Mouse (Mus musculus) activated CD4-positive, CD25-positive, alpha-beta regulatory T cell, adult 9 weeks (primary cell): Measurements from ENCODE around the gene Olfr639. TPM values are rescaled to one million over a fixed set of nuclear protein-coding genes. Genes with fewer than 3 reads are reported as not detected.

ENCODE experiments used
- polyA plus RNA-seq: library from polyadenylated mRNA; unstranded; fragments of 100-300 nt; shearing (Covaris generic); gene quantifications from one replicate; pipeline ENCODE4 v1.2.1, GENCODE M21; 2017

Olfr639 gene
- polyA plus RNA-seq: not detected

DNA sequence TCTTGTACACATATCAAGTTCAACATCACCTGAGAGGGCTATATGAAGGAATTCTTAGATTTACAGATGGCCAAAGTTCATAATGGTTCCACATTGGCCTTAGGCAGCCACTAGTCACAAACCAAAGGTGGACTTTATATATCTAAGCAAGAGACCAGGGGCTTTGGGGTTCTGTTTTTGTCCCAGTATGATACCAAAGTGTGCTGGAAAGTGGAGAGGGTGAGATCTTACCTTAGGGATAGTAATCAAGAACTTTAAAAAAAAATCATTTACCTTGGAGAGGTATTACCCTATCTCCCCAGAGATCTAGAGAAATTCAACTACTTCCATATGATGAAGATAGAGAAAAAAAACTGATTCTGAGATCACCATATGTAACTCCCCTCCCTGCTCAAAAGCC is at the start of gene Olfr639:
Olfr639 (minus strand) TSS at position 101 of the 400 bp plus-strand sequence.

GRCm38 (mm10) chr7:104061345-104061744 is 44.2 kb upstream of the Olfr639 start, which contains the start of gene 4930516K23Rik:
Gene 4930516K23Rik (minus strand): TSS chr7:104061445.

GRCm38 (mm10) chr7:104052566-104052965 is 35.5 kb upstream of the Olfr639 start, which contains the start of gene Olfr642:
Gene Olfr642 (minus strand): TSS chr7:104052666.

DNA sequence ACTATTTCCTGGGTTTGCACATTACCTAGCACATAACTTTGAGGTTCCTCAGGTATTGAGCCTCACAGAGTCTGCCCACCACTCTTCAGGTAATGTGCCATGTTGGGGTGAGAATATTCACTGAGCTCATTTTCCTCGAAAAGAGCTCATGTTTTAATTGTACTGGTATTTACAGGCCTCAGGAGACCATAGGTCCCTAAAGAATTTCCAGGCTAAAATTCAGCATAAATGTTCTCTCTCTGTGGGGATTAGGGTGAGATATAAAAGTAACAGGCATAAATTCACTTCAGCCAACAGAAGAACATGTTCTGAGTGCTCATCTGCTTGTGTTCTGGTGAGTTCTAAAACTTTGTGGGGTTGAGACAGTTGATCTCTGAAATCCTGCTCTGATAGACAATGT is 18.0 kb upstream of the Olfr639 start, which contains the start of gene Olfr641:
Olfr641 (plus strand) TSS at position 301 of the 400 bp plus-strand sequence.

DNA sequence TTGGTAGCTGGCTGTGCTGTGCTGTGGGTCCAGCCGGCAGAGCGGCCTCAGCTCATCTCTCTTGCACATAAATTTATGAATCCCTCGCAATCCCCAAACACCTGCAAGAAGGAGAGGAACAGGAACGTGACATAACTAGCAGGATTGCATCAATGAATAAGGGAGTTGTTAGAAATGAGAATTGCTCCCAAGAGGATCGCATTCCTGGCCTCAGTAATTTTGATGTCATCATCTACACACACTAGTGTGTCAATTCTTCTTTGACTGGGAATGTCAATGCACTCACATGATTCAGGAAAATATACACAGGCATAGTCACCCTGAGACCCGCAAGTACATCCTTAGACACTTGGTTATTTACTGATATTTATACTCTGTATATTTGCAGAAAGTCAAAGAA is 8.4 kb upstream of the Olfr639 start, which contains the start of gene Olfr640:
Olfr640 (minus strand) TSS at position 101 of the 400 bp plus-strand sequence.

DNA sequence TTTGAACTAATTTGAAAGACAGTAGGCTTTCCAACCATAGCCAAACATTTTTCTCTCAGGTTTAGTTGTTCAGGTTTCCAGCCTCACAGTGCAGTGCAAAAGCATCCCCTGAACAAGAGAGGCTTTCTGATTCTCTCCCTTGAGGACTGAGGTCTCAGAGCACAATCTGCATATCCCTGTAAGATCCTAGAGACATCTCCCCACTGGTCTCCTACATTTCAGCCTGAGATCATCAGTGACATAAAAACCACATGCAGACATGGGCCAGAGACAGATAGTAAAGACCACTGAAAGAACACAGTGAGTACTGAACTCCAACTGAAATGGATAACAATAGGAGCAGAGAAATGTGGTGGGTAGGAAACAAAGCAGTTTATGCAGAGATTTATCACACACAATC is 18.7 kb downstream of the Olfr639 start, which contains the start of gene Olfr638:
Olfr638 (plus strand) TSS at position 301 of the 400 bp plus-strand sequence.

DNA sequence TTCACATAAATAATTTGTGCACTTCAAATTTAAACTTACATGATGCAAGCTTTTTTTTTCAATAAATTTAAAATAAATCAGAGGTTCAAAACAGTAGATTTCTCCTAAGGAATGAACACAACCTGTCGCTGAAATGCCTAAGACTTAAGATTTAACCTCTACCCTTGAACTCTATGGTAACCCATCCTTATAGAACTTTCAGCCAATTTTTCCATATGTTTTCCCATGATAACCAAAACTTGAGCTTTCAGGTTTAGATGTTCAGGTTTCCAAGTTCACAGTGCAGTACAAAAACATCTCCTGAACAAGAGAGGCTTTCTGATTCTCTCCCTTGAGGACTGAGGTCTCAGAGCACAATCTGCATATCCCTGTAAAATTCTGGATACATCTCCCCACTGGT is 46.3 kb downstream of the Olfr639 start, which contains the start of gene Olfr635:
Olfr635 (plus strand) TSS at position 301 of the 400 bp plus-strand sequence.

Other genes with a start within 250 kb of the Olfr639 start
- not detected for gene Olfr69, start 245.7 kb downstream of the Olfr639 start, polyA plus RNA-seq
- not detected for gene Olfr68, start 237.6 kb downstream of the Olfr639 start, polyA plus RNA-seq
- gene Olfr67, start 225.5 kb downstream of the Olfr639 start, polyA plus RNA-seq: not detected
- gene Hbb-bt, start 203.3 kb downstream of the Olfr639 start, polyA plus RNA-seq: 106 TPM
- gene Hbb-bs, start 189.2 kb downstream of the Olfr639 start, polyA plus RNA-seq: 546 TPM
- not detected for gene Hbb-bh2, start 176.8 kb downstream of the Olfr639 start, polyA plus RNA-seq
- gene Hbb-bh1, start 174.1 kb downstream of the Olfr639 start, polyA plus RNA-seq: not detected
- not detected for gene Hbb-y, start 164.1 kb downstream of the Olfr639 start, polyA plus RNA-seq
- gene Olfr66, start 131.1 kb downstream of the Olfr639 start, polyA plus RNA-seq: not detected
- not detected for gene Olfr64, start 122.8 kb downstream of the Olfr639 start, polyA plus RNA-seq
- gene Olfr65, start 113.8 kb downstream of the Olfr639 start, polyA plus RNA-seq: not detected
- not detected for gene Olfr631, start 88.5 kb downstream of the Olfr639 start, polyA plus RNA-seq
- gene Olfr632, start 83.0 kb downstream of the Olfr639 start, polyA plus RNA-seq: not detected
- gene Olfr633, start 72.9 kb downstream of the Olfr639 start, polyA plus RNA-seq: not detected
- gene Olfr635, start 46.2 kb downstream of the Olfr639 start, polyA plus RNA-seq: 0.04 TPM
- gene Olfr638, start 18.6 kb downstream of the Olfr639 start, polyA plus RNA-seq: not detected
- not detected for gene Olfr640, start 8.3 kb upstream of the Olfr639 start, polyA plus RNA-seq
- not detected for gene Olfr641, start 18.1 kb upstream of the Olfr639 start, polyA plus RNA-seq
- gene Olfr642, start 35.4 kb upstream of the Olfr639 start, polyA plus RNA-seq: not detected
- gene 4930516K23Rik, start 44.1 kb upstream of the Olfr639 start, polyA plus RNA-seq: not detected
- gene Olfr644, start 54.6 kb upstream of the Olfr639 start, polyA plus RNA-seq: not detected
- not detected for gene Olfr645, start 68.2 kb upstream of the Olfr639 start, polyA plus RNA-seq
- not detected for gene Olfr646, start 87.6 kb upstream of the Olfr639 start, polyA plus RNA-seq
- gene Ubqln5, start 112.5 kb upstream of the Olfr639 start, polyA plus RNA-seq: not detected
- gene Olfr643, start 120.1 kb upstream of the Olfr639 start, polyA plus RNA-seq: not detected
- gene Ubqln3, start 126.0 kb upstream of the Olfr639 start, polyA plus RNA-seq: not detected
- not detected for gene Ubqlnl, start 133.3 kb upstream of the Olfr639 start, polyA plus RNA-seq
- gene Olfm5, start 147.5 kb upstream of the Olfr639 start, polyA plus RNA-seq: not detected
- not detected for gene Olfr648, start 166.1 kb upstream of the Olfr639 start, polyA plus RNA-seq
- gene Olfr649, start 178.7 kb upstream of the Olfr639 start, polyA plus RNA-seq: not detected
- gene Trim6, start 201.5 kb upstream of the Olfr639 start, polyA plus RNA-seq: 2.1 TPM
- gene Trim34a, start 227.2 kb upstream of the Olfr639 start, polyA plus RNA-seq: 64.7 TPM